Mouse (Mus musculus) thymus, adult 2 months (tissue): ENCODE results near the gene Ncoa3. TPM values are rescaled to one million over a fixed set of nuclear protein-coding genes. Genes with fewer than 3 reads are reported as not detected.
A peak's percentile ranks its signal among the peaks of the same experiment; 100 is the strongest.

Experiments
- DNase-seq: peaks from one replicate; pipeline ENCODE4 v3.0.0; 2021
- H3K27ac ChIP-seq: fragments of 200-500 bp; 2 replicates; pipeline ENCODE4 v1.5.1; 2012; ENCODE audit warnings: low read length, control low read depth; ENCODE audit not compliant: control insufficient read depth, insufficient read depth
- H3K27me3 ChIP-seq: fragments of 200-500 bp; 2 replicates; pipeline ENCODE4 v1.6.1; 2012; ENCODE audit warnings: mild to moderate bottlenecking, low read length, moderate library complexity, mixed read lengths; ENCODE audit not compliant: control insufficient read depth, insufficient read depth
- H3K36me3 ChIP-seq: fragments of 200-500 bp; 2 replicates; pipeline ENCODE4 v1.6.1; 2012; ENCODE audit warnings: mild to moderate bottlenecking, low read length, moderate library complexity; ENCODE audit not compliant: control insufficient read depth, insufficient read depth
- H3K4me1 ChIP-seq: fragments of 200-500 bp; replicated peaks from 2 replicates; pipeline ENCODE4 v1.6.1; 2012; ENCODE audit warnings: low read length; ENCODE audit not compliant: control insufficient read depth, insufficient read depth
- H3K4me3 ChIP-seq: fragments of 200-500 bp; 2 replicates; pipeline ENCODE4 v1.5.1; 2012; ENCODE audit warnings: mild to moderate bottlenecking, low read length, control low read depth, moderate library complexity; ENCODE audit not compliant: control insufficient read depth, insufficient read depth
- CTCF ChIP-seq: fragments of 200-500 bp; IDR thresholded peaks from 2 replicates; pipeline ENCODE4 v1.5.1; 2012; ENCODE audit warnings: mild to moderate bottlenecking, control low read depth, low read length, moderate library complexity, borderline replicate concordance; ENCODE audit not compliant: control insufficient read depth, poor library complexity, insufficient read depth; ENCODE audit errors: extremely low read depth
- POLR2A ChIP-seq: fragments of 200-500 bp; IDR thresholded peaks from 2 replicates; pipeline ENCODE4 v1.6.1; 2012; ENCODE audit warnings: mild to moderate bottlenecking, low read length, control low read depth, moderate library complexity; ENCODE audit not compliant: control insufficient read depth, poor library complexity, insufficient read depth; ENCODE audit errors: extremely low read depth
- WGBS: fragments of 180-500 bp; shearing (Covaris S2); methylation state at CpG from one replicate; pipeline ENCODE4 v1.1.7; 2018; 5-methylcytosine and 5-hydroxymethylcytosine counted together
- polyA plus RNA-seq: library from polyadenylated mRNA; depleted of rRNA; stranded (reverse); fragments of >200 nt; gene quantifications from 2 replicates; pipeline ENCODE4 v1.2.3, GENCODE M21; 2012

Gene Ncoa3
- polyA plus RNA-seq, 1 experiment, result 70.0 TPM

GRCm38 (mm10) chr2:166030256-166030995 is 38.0 kb downstream of the Ncoa3 start:
- Histone ChIP-seq H3K36me3 (no peaks in the 10 kb centered on the region), H3K4me3 (peak overlapping the region; percentile 19), H3K4me1 (peaks cover 23% of the 10 kb centered on the region), H3K27me3 (no peaks in the 10 kb centered on the region), H3K27ac (peak overlapping the region; percentile 94)
- TF ChIP-seq POLR2A, result no peak
- TF ChIP-seq CTCF, result no peak
- 4% methylated on average over 13 of the region's 13 CpGs for WGBS
- DNase-seq, result peak; percentile 23

- Histone ChIP-seq H3K4me1 (peaks cover 23% of the 10 kb centered on the region), H3K4me3 (peak overlapping the region; percentile 49), H3K27ac (peak overlapping the region; percentile 94), H3K36me3 (no peaks in the 10 kb centered on the region), H3K27me3 (no peaks in the 10 kb centered on the region)
- WGBS, result 11% methylated on average over 7 of the region's 7 CpGs
- DNase-seq, result peak; percentile 54
- TF ChIP-seq CTCF (no peak), POLR2A (no peak)
Observed at GRCm38 (mm10) chr2:166031120-166031929, 38.9 kb downstream of the Ncoa3 start.

- WGBS, result 93% methylated on average over 5 of the region's 5 CpGs
- H3K36me3 ChIP-seq, result no peaks in the 10 kb centered on the region; the same call in 1 of the 2 replicates
- H3K4me3 ChIP-seq, result no peak overlapping the region
- TF ChIP-seq CTCF (no peak), POLR2A (no peak)
- peaks cover 23% of the 10 kb centered on the region for H3K4me1 ChIP-seq
- no peaks in the 10 kb centered on the region for H3K27me3 ChIP-seq
- H3K27ac ChIP-seq, result no peak overlapping the region
- DNase-seq, result no peak
Observed at GRCm38 (mm10) chr2:166032628-166033027, 40.2 kb downstream of the Ncoa3 start.

- peaks cover 21% of the 10 kb centered on the region for H3K4me1 ChIP-seq
- H3K27me3 ChIP-seq, result no peaks in the 10 kb centered on the region
- WGBS, result 65% methylated on average over 3 of the region's 3 CpGs
- no peaks in the 10 kb centered on the region; the same call in 1 of the 2 replicates for H3K36me3 ChIP-seq
- no peak overlapping the region for H3K4me3 ChIP-seq
- peak overlapping the region; percentile 43 for H3K27ac ChIP-seq
- TF ChIP-seq CTCF, result no peak
- no peak for TF ChIP-seq POLR2A
- no peak for DNase-seq
Observed at GRCm38 (mm10) chr2:166034967-166035490, 42.6 kb downstream of the Ncoa3 start.

GRCm38 (mm10) chr2:166035725-166036124 is 43.3 kb downstream of the Ncoa3 start:
- TF ChIP-seq POLR2A, result no peak
- no peak; the same call in 1 of the 2 replicates for TF ChIP-seq CTCF
- no peaks in the 10 kb centered on the region for H3K27me3 ChIP-seq
- no peak overlapping the region for H3K4me3 ChIP-seq
- no peaks in the 10 kb centered on the region; the same call in 1 of the 2 replicates for H3K36me3 ChIP-seq
- DNase-seq, result peak; percentile 84
- H3K4me1 ChIP-seq, result peaks cover 17% of the 10 kb centered on the region
- 25% methylated on average over 3 of the region's 3 CpGs for WGBS
- H3K27ac ChIP-seq, result peak overlapping the region; percentile 88; the same call in 1 of the 2 replicates

- Histone ChIP-seq H3K4me3 (no peak overlapping the region), H3K27ac (no peak overlapping the region), H3K36me3 (no peaks in the 10 kb centered on the region; the same call in 1 of the 2 replicates), H3K27me3 (no peaks in the 10 kb centered on the region), H3K4me1 (peaks cover 5% of the 10 kb centered on the region)
- TF ChIP-seq POLR2A (no peak), CTCF (no peak)
- 95% methylated on average over 4 of the region's 4 CpGs for WGBS
- no peak for DNase-seq
Observed at GRCm38 (mm10) chr2:166039681-166040080, 47.2 kb downstream of the Ncoa3 start.
